Mouse (Mus musculus) ES-E14 (cell line): ENCODE data around the gene H13.

Experiments used
- CHD2 ChIP-seq: IDR thresholded peaks from 2 replicates; pipeline ENCODE4 v1.6.1; 2014; ENCODE audit warnings: mild to moderate bottlenecking, low read depth, low read length, inconsistent platforms
- HCFC1 ChIP-seq: IDR thresholded peaks from 2 replicates; pipeline ENCODE4 v1.6.1; 2012; ENCODE audit warnings: low read length, inconsistent platforms, borderline replicate concordance; ENCODE audit not compliant: insufficient read depth
- MAFK ChIP-seq: IDR thresholded peaks from 2 replicates; pipeline ENCODE4 v1.6.1; 2014; ENCODE audit warnings: mild to moderate bottlenecking, low read depth, low read length, inconsistent platforms; ENCODE audit not compliant: insufficient read depth
- ZNF384 ChIP-seq: IDR thresholded peaks from 2 replicates; pipeline ENCODE4 v1.6.1; 2012; ENCODE audit warnings: low read depth, low read length, inconsistent platforms

- TF ChIP-seq CHD2, result no peak
- TF ChIP-seq HCFC1, result no peak
- no peak for TF ChIP-seq MAFK
- no peak for TF ChIP-seq ZNF384
Measured at GRCm38 (mm10) chr2:152657398-152657797, 11.9 kb upstream of the H13 start.
